In the genomic region with DNA sequence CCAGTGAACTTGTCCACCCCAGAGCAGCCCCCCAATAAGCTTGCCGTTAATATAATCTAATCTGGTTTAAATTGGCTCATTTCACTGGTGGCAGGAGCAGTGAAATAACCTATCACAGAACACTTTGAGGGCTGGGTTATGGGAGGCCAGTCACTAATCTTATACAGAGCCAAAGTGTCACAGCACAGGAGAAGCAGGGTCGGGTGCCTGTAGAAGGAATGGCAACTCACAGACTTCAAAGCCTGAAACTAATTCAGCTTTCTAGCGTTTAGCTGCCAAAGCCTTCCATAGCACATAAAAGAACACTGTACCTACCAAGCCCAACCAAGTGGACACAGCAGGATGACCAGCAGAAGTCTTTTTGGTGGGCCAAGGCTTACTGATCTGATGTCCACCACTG, we compare ENCODE assay signal across 21 mouse cellular contexts.
"Had no signal": no experiment of that assay in that cellular context is flagged by ENCODE, and none has a peak within 500 bp of the region (broad histone marks: within the 10 kb centered on the region; RNA-seq: fewer than 3 reads in every experiment).

No protein-coding gene starts in this region.

- H3K4me3 ChIP-seq: layer of hippocampus, adult 2 months; limb, embryonic 10.5 days; limb, embryonic 13.5 days; liver, embryonic 13.5 days; midbrain, embryonic 10.5 days; midbrain, embryonic 13.5 days; myocyte; neural tube, embryonic 13.5 days; stomach, embryonic 15.5 days had no signal

- H3K4me2 ChIP-seq: limb, embryonic 13.5 days; midbrain, embryonic 13.5 days; neural tube, embryonic 13.5 days; stomach, embryonic 15.5 days had no signal

- DNase-seq: kidney, postnatal 25 days; layer of hippocampus, adult 9-11 months; liver, embryonic 13.5 days; lung, adult 2 months; lung, postnatal 14 days; retina, postnatal 1 day; right cerebral cortex, postnatal 25 days; spleen, adult 18-20 months; thymus, adult 18-20 months; thymus, postnatal 36 days had no signal

- H3K9ac ChIP-seq: limb, embryonic 13.5 days; midbrain, embryonic 13.5 days; neural tube, embryonic 13.5 days; stomach, embryonic 15.5 days had no signal

- H3K27me3 ChIP-seq: limb, embryonic 13.5 days; liver, embryonic 13.5 days; midbrain, embryonic 13.5 days; neural tube, embryonic 13.5 days; stomach, embryonic 15.5 days had no signal

- ATAC-seq: midbrain, embryonic 13.5 days; midbrain, embryonic 16.5 days had no signal

- H3K27ac ChIP-seq: kidney, postnatal 0 days; layer of hippocampus, adult 2 months; limb, embryonic 10.5 days; limb, embryonic 13.5 days; macrophage; midbrain, embryonic 10.5 days; midbrain, embryonic 13.5 days; neural tube, embryonic 13.5 days; stomach, embryonic 15.5 days had no signal

- H3K4me1 ChIP-seq: limb, embryonic 13.5 days; midbrain, embryonic 10.5 days; midbrain, embryonic 13.5 days; neural tube, embryonic 13.5 days; stomach, embryonic 15.5 days had no signal

- H3K9me3 ChIP-seq: limb, embryonic 10.5 days; limb, embryonic 13.5 days; liver, embryonic 13.5 days; midbrain, embryonic 10.5 days; midbrain, embryonic 13.5 days; neural tube, embryonic 13.5 days; stomach, embryonic 15.5 days had no signal
